9 mouse cellular contexts compared by ENCODE assay signal in genomic region chr8:120332379-120333229, GRCm38 (mm10).
A peak's percentile ranks its signal among the peaks of the same experiment; 100 is the strongest.
DNase-seq lines count a peak whose midpoint lies in the region; ATAC-seq and TF ChIP-seq lines count a peak whose summit lies in the region.
"Had no signal": no experiment of that assay in that cellular context is flagged by ENCODE, and none has a peak within 500 bp of the region (broad histone marks: within the 10 kb centered on the region; RNA-seq: fewer than 3 reads in every experiment).

No protein-coding gene starts in this region.

- no peaks in the 10 kb centered on the region for H3K9me3 ChIP-seq in hindbrain, embryonic 10.5 days
- H3K9me3 ChIP-seq in hindbrain, embryonic 12.5 days (replicated peaks), result no peaks in the 10 kb centered on the region
- no peaks in the 10 kb centered on the region for H3K9me3 ChIP-seq in liver, postnatal 0 days (ENCODE audit: low read length)
- H3K9me3 ChIP-seq: limb, embryonic 12.5 days had no signal

- DNase-seq in hindbrain, embryonic 10.5 days (ENCODE audit: low spot score), result peak; percentile 31
- no peak for DNase-seq in brain, embryonic 14.5 days (ENCODE audit: low read depth)
- peak; percentile 59 for DNase-seq in liver, postnatal 0 days
- DNase-seq in ovary, postnatal 36 days (ENCODE audit: low spot score), result no peak
- DNase-seq in kidney, adult 9 months, result no peak
- no peak for DNase-seq in layer of hippocampus, postnatal 14 days (ENCODE audit: low spot score in 2 of 2)

- peaks cover 91% of the 10 kb centered on the region for H3K4me1 ChIP-seq in hindbrain, embryonic 10.5 days (replicated peaks)
- H3K4me1 ChIP-seq in hindbrain, embryonic 12.5 days, result peaks cover 51% of the 10 kb centered on the region
- H3K4me1 ChIP-seq in liver, postnatal 0 days (ENCODE audit: insufficient read depth), result peaks cover 36% of the 10 kb centered on the region

- no peak for ATAC-seq in hindbrain, embryonic 12.5 days (ENCODE audit: low FRiP score)
- ATAC-seq in CD4-positive, CD25-positive, alpha-beta regulatory T cell, adult 4 months, result peak; percentile 92
- ATAC-seq in liver, postnatal 0 days, result no peak

- TF ChIP-seq EP300 in liver, postnatal 0 days (IDR thresholded peaks at IDR 0.05; ENCODE audit: low read depth), result no peak

- H3K27ac ChIP-seq in hindbrain, embryonic 10.5 days, result peak overlapping the region; percentile 72
- H3K27ac ChIP-seq in hindbrain, embryonic 12.5 days, result no peak overlapping the region
- H3K27ac ChIP-seq in liver, postnatal 0 days (ENCODE audit: low read depth), result no peak overlapping the region

- no peaks in the 10 kb centered on the region for H3K36me3 ChIP-seq in hindbrain, embryonic 10.5 days
- H3K36me3 ChIP-seq in hindbrain, embryonic 12.5 days, result no peaks in the 10 kb centered on the region
- no peaks in the 10 kb centered on the region for H3K36me3 ChIP-seq in liver, postnatal 0 days (replicated peaks; ENCODE audit: insufficient read depth, low read length)
- H3K36me3 ChIP-seq: limb, embryonic 12.5 days had no signal

- H3K4me2 ChIP-seq in hindbrain, embryonic 12.5 days (replicated peaks), result no peak overlapping the region
- H3K4me2 ChIP-seq in liver, postnatal 0 days (ENCODE audit: low read depth, low read length), result peak overlapping the region; percentile 29; the same call in 1 of the 2 replicates
- H3K4me2 ChIP-seq: limb, embryonic 12.5 days had no signal

- H3K27me3 ChIP-seq in hindbrain, embryonic 10.5 days (ENCODE audit: insufficient read depth, poor library complexity, severe bottlenecking), result peaks cover 56% of the 10 kb centered on the region
- H3K27me3 ChIP-seq in hindbrain, embryonic 12.5 days, result peaks cover 4% of the 10 kb centered on the region; the same call in 1 of the 2 replicates
- no peaks in the 10 kb centered on the region for H3K27me3 ChIP-seq in liver, postnatal 0 days (ENCODE audit: insufficient read depth, low read length)
- H3K27me3 ChIP-seq: limb, embryonic 12.5 days had no signal

- no peak overlapping the region for H3K4me3 ChIP-seq in hindbrain, embryonic 10.5 days
- no peak overlapping the region for H3K4me3 ChIP-seq in hindbrain, embryonic 12.5 days
- H3K4me3 ChIP-seq in liver, postnatal 0 days (ENCODE audit: low read depth, low read length), result no peak overlapping the region
- H3K4me3 ChIP-seq: limb, embryonic 12.5 days had no signal

- no peak overlapping the region for H3K9ac ChIP-seq in hindbrain, embryonic 12.5 days
- H3K9ac ChIP-seq in liver, postnatal 0 days (replicated peaks), result no peak overlapping the region

- TF ChIP-seq CTCF in brain, embryonic 14.5 days (IDR thresholded peaks at IDR 0.05; ENCODE audit: borderline replicate concordance, extremely low read depth, insufficient read depth, insufficient read length), result peak; percentile 50; the same call in 1 of the 2 replicates
- TF ChIP-seq CTCF in liver, postnatal 0 days (IDR thresholded peaks at IDR 0.05; ENCODE audit: low read depth), result peak; percentile 69

- WGBS in hindbrain, embryonic 10.5 days, result 72% methylated on average over 16 of the region's 16 CpGs
- 73% methylated on average over 16 of the region's 16 CpGs for WGBS in hindbrain, embryonic 12.5 days
- 37% methylated on average over 16 of the region's 16 CpGs for WGBS in liver, postnatal 0 days (ENCODE audit: insufficient replicate concordance)

- no peak for TF ChIP-seq POLR2A in brain, embryonic 14.5 days (IDR thresholded peaks at IDR 0.05; ENCODE audit: borderline replicate concordance, extremely low read depth, insufficient read depth, insufficient read length, poor library complexity, severe bottlenecking)

Comparison
In these comparisons a context has a peak if more than half of its experiments do, and no peak if none do; other contexts are left out.
1. DNase-seq: peak in hindbrain, embryonic 10.5 days (single experiment) and liver, postnatal 0 days (single experiment); none in brain, embryonic 14.5 days (single experiment), ovary, postnatal 36 days (single experiment), kidney, adult 9 months (single experiment) and layer of hippocampus, postnatal 14 days (0 of 2).